Mouse (Mus musculus) forebrain, postnatal 0 days (tissue): ENCODE data around the gene Lfng. TPM values are rescaled to one million over a fixed set of nuclear protein-coding genes. Genes with fewer than 3 reads are reported as not detected.

Experiments used
- ATAC-seq: fragments of 200-750 bp; cut with Nextera tagmentation; 2 replicates; pipeline ENCODE4 v1.8.0; 2017; ENCODE audit warnings: mild to moderate bottlenecking, moderate library complexity
- DNase-seq: peaks from one replicate; pipeline ENCODE4 v3.0.0-alpha.2; 2015
- H3K27ac ChIP-seq: fragments of 300-500 bp; sonication (generic); 2 replicates; pipeline ENCODE4 v1.5.1; 2014; ENCODE audit warnings: low read depth, mild to moderate bottlenecking, antibody characterized with exemption, low read length, moderate library complexity, mixed read lengths
- H3K27me3 ChIP-seq: fragments of 300-500 bp; sonication (generic); 2 replicates; pipeline ENCODE4 v1.6.1; 2014; ENCODE audit warnings: mild to moderate bottlenecking, low read length, mixed read lengths; ENCODE audit not compliant: insufficient read depth
- H3K36me3 ChIP-seq: fragments of 300-500 bp; sonication (generic); 2 replicates; pipeline ENCODE4 v1.6.1; 2014; ENCODE audit warnings: mild to moderate bottlenecking, moderate library complexity; ENCODE audit not compliant: insufficient read depth
- H3K4me1 ChIP-seq: fragments of 300-500 bp; sonication (generic); 2 replicates; pipeline ENCODE4 v1.6.1; 2014; ENCODE audit warnings: antibody characterized with exemption; ENCODE audit not compliant: insufficient read depth
- H3K4me2 ChIP-seq: fragments of 300-500 bp; sonication (generic); 2 replicates; pipeline ENCODE4 v1.6.1; 2014; ENCODE audit warnings: low read depth, mild to moderate bottlenecking, moderate library complexity
- H3K4me3 ChIP-seq: fragments of 300-500 bp; sonication (generic); 2 replicates; pipeline ENCODE4 v1.5.1; 2014; ENCODE audit warnings: low read depth, low read length, mixed read lengths
- H3K9ac ChIP-seq: fragments of 300-500 bp; sonication (generic); 2 replicates; pipeline ENCODE4 v1.6.1; 2014; ENCODE audit warnings: mild to moderate bottlenecking
- H3K9me3 ChIP-seq: fragments of 300-500 bp; sonication (generic); 2 replicates; pipeline ENCODE4 v1.6.1; 2016; ENCODE audit warnings: low read length
- CTCF ChIP-seq: sonication (generic); IDR thresholded peaks from 2 replicates; pipeline ENCODE4 v1.5.1; 2016; ENCODE audit warnings: antibody characterized with exemption, control low read depth, low read depth
- WGBS: fragments of 180-500 bp; shearing (Covaris S2); extraction: QIAGEN DNeasy Blood & Tissue Kit; methylation state at CpG from one replicate; pipeline ENCODE4 v1.1.7; 2014; 5-methylcytosine and 5-hydroxymethylcytosine counted together
- polyA plus RNA-seq: library from polyadenylated mRNA; unstranded; fragments of >200 nt; fragmentation: Nextera tagmentation; extraction: Ambion mirVana; gene quantifications from 2 replicates; pipeline ENCODE4 v1.2.1, GENCODE M21; 2015
- total RNA-seq: library from RNA; depleted of rRNA; stranded (reverse); fragments of >200 nt; gene quantifications from 2 replicates; pipeline ENCODE4 v1.2.3, GENCODE M21; 2014

Lfng gene
- total and polyA plus RNA-seq, 2 experiments from 2014 or later, result 23.0 to 39.4 TPM

DNA sequence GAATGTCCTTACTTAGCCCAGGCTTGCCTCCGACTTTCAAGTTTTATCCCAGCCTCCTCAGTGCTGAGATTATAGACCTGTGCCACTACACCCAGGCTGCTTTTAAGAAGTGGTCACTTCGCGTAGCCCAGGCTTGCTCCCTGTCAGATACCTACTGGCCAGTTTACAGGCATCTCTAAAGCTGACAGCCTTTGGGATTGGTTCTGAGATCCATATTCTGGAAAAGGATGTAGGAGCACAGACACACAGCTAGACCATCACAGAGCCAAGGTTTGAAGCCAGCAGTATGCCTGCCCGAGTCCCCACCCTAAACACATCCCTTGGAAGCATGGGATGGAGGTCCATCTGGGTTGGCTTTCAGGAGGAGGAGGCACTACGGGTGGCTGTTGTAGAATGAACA lies 39.4 kb upstream of the Lfng start:
- Histone ChIP-seq H3K4me1 (0 out of 2 replicates have a peak, but pooled peaks cover 2% of the 10 kb centered on the region), H3K4me2 (no peak overlapping the region), H3K36me3 (no peaks in the 10 kb centered on the region), H3K9ac (no peak overlapping the region), H3K27me3 (no peaks in the 10 kb centered on the region), H3K4me3 (no peak overlapping the region), H3K27ac (no peak overlapping the region), H3K9me3 (no peaks in the 10 kb centered on the region)
- 88% methylated on average over 5 of the region's 5 CpGs for WGBS
- DNase-seq, result no peak
- TF ChIP-seq CTCF, result no peak
- ATAC-seq, result no peak

DNA sequence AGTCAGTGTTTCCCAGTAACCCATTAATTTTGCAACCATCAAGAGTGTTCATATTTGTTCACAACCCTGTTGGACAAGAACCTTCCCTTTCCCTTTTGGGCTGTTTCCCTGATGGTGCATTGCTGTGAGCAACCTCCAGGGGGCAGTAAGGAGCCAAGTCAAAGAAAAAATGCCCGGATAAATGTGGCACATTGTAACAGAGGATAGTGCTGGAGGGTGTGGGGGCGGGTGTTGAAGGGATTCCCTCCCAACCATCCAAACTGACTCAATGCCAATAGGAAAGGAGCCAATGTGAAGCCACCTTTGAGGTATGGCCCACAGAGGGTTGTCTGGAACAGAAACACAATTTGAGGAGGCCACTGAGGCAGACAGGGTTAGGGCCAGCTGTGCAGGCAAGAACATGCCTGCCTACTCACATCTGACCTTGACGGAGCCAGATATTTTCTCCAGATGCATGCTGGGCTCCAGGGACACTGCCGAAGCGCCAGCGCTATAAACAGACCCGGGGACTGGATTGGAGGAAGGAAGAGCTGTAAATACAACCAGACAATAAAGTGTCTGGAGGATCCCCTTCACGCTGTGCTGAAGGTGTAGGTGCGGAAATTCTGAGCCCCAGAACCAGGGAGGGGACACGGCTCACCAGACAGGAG lies 38.7 kb upstream of the Lfng start:
- ATAC-seq (no peak), DNase-seq (peak; percentile 67)
- peak; percentile 84 for TF ChIP-seq CTCF
- WGBS, result 47% methylated on average over 10 of the region's 10 CpGs
- Histone ChIP-seq H3K4me2 (no peak overlapping the region), H3K9ac (no peak overlapping the region), H3K27ac (no peak overlapping the region), H3K4me1 (0 out of 2 replicates have a peak, but pooled peaks cover 2% of the 10 kb centered on the region), H3K36me3 (no peaks in the 10 kb centered on the region), H3K9me3 (no peaks in the 10 kb centered on the region), H3K27me3 (no peaks in the 10 kb centered on the region), H3K4me3 (no peak overlapping the region)

GRCm38 (mm10) chr5:140569032-140569595 lies 38.0 kb upstream of the Lfng start:
- ATAC-seq (no peak), DNase-seq (no peak)
- H3K4me2 ChIP-seq, result no peak overlapping the region
- no peaks in the 10 kb centered on the region for H3K27me3 ChIP-seq
- H3K9me3 ChIP-seq, result no peaks in the 10 kb centered on the region
- TF ChIP-seq CTCF, result peak; percentile 23; the same call in 1 of the 2 replicates
- 0 out of 2 replicates have a peak, but pooled peaks cover 2% of the 10 kb centered on the region for H3K4me1 ChIP-seq
- no peak overlapping the region for H3K27ac ChIP-seq
- 85% methylated on average over 16 of the region's 16 CpGs for WGBS
- no peak overlapping the region for H3K9ac ChIP-seq
- H3K4me3 ChIP-seq, result no peak overlapping the region
- H3K36me3 ChIP-seq, result no peaks in the 10 kb centered on the region

GRCm38 (mm10) chr5:140570223-140570870 lies 36.8 kb upstream of the Lfng start:
- no peak overlapping the region for H3K27ac ChIP-seq
- H3K4me1 ChIP-seq, result 0 out of 2 replicates have a peak, but pooled peaks cover 2% of the 10 kb centered on the region
- no peaks in the 10 kb centered on the region for H3K9me3 ChIP-seq
- H3K4me3 ChIP-seq, result no peak overlapping the region
- TF ChIP-seq CTCF, result peak; percentile 23; the same call in 1 of the 2 replicates
- H3K27me3 ChIP-seq, result no peaks in the 10 kb centered on the region
- H3K9ac ChIP-seq, result no peak overlapping the region
- 79% methylated on average over 13 of the region's 13 CpGs for WGBS
- no peaks in the 10 kb centered on the region for H3K36me3 ChIP-seq
- H3K4me2 ChIP-seq, result no peak overlapping the region
- ATAC-seq (peak; percentile 39; the same call in 1 of the 2 replicates), DNase-seq (peak; percentile 30)

GRCm38 (mm10) chr5:140571201-140571600 lies 35.9 kb upstream of the Lfng start:
- Histone ChIP-seq H3K36me3 (no peaks in the 10 kb centered on the region), H3K4me2 (no peak overlapping the region), H3K9me3 (no peaks in the 10 kb centered on the region), H3K4me1 (0 out of 2 replicates have a peak, but pooled peaks cover 2% of the 10 kb centered on the region), H3K27ac (no peak overlapping the region), H3K9ac (no peak overlapping the region), H3K4me3 (no peak overlapping the region), H3K27me3 (no peaks in the 10 kb centered on the region)
- no peak for TF ChIP-seq CTCF
- ATAC-seq (no peak), DNase-seq (no peak)
- 75% methylated on average over 4 of the region's 4 CpGs for WGBS

- no peak for TF ChIP-seq CTCF
- 52% methylated on average over 10 of the region's 10 CpGs for WGBS
Measured at GRCm38 (mm10) chr5:140571673-140572072, 35.4 kb upstream of the Lfng start.

GRCm38 (mm10) chr5:140572611-140573010 lies 34.5 kb upstream of the Lfng start:
- H3K4me1 ChIP-seq, result 0 out of 2 replicates have a peak, but pooled peaks cover 2% of the 10 kb centered on the region
- no peak overlapping the region for H3K9ac ChIP-seq
- no peak overlapping the region for H3K4me3 ChIP-seq
- WGBS, result 86% methylated on average over 6 of the region's 6 CpGs
- no peak overlapping the region for H3K4me2 ChIP-seq
- H3K36me3 ChIP-seq, result no peaks in the 10 kb centered on the region
- H3K27ac ChIP-seq, result no peak overlapping the region
- no peaks in the 10 kb centered on the region for H3K27me3 ChIP-seq
- no peak for TF ChIP-seq CTCF
- DNase-seq (no peak), ATAC-seq (no peak)
- H3K9me3 ChIP-seq, result no peaks in the 10 kb centered on the region

More at GRCm38 (mm10) chr5:140571673-140572072, 35.4 kb upstream of the Lfng start:
- H3K27me3 ChIP-seq, result no peaks in the 10 kb centered on the region
- ATAC-seq, result peak; percentile 23; the same call in 1 of the 2 replicates
- 0 out of 2 replicates have a peak, but pooled peaks cover 2% of the 10 kb centered on the region for H3K4me1 ChIP-seq
- no peak overlapping the region for H3K4me3 ChIP-seq
- DNase-seq, result peak; percentile 41
- no peaks in the 10 kb centered on the region for H3K36me3 ChIP-seq
- H3K9me3 ChIP-seq, result no peaks in the 10 kb centered on the region
- H3K9ac ChIP-seq, result no peak overlapping the region
- no peak overlapping the region for H3K4me2 ChIP-seq
- no peak overlapping the region for H3K27ac ChIP-seq
